Mouse (Mus musculus) heart, adult 9 months (tissue): ENCODE measurements around the gene Olfr196.
"Not testable (repeated sequence)": the region's sequence is repeated elsewhere in the genome, so short reads cannot be mapped to it uniquely, and the experiment has no call there.

Experiments
- DNase-seq, 2 experiments: peaks; one replicate each; pipeline ENCODE4 v3.0.0; 2022; ENCODE audit warnings: low spot score in 2 of 2

Olfr196 gene

DNA sequence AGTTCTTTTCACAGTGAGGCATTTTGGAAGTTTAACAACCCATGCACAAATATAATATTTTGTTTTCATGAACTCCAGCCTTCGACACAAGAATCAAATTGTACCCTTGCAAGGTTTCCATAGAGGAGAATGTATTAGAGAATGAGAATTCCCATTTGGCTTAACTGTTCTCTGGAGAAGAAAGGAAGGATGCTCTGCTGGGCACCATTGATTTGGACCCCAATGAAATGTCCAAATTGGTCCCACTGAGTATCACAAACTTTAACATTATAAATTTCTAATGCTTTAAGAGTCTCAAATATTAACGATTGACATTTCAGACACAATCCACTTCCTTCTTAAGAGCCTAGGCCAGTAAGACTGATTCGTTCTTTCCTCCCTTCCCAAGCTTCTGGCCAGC, at the start of gene Olfr196:
Gene Olfr196, minus strand, starts transcription at position 101 of the 400 bp plus-strand sequence.
- no peak for DNase-seq

DNA sequence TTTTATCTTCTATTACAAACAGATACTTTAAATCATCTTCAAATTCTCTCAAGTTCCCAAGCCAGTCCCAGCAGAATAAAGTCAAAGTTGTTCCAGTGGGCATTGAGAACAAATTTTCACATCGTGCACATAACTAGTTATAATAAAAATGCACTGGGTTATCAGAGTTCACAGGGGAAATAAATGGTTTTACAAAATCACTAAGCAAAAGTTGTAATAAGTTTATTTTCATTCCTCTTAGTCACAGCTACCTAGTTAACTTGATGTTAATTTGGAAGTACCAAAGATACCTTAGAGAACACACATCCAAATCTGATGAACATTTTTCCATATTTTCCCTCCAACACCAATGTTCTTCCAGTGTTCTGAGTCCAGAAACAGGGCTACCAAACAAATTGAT, 49.4 kb upstream of the Olfr196 start, which contains the start of gene Olfr199:
Gene Olfr199, minus strand, starts transcription at position 101 of the 400 bp plus-strand sequence.
- DNase-seq: not testable (repeated sequence)

DNA sequence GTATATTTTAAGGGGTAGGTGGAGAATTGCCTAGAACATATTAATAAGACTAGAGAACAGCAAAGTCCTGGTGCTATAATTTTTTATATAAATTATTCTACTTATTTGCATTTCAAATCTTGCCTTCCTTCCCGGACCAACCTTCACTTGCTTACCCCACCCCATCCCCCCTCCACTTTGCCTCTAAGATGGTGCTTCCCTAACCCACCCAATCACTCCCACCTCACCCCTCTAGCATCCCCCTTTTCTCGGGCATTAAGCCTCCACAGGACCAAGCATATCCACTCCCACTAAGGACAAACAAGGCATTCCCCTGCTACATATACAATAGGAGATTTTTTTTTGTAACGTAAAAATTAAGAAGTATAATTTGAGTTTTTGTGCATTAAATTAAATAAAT, 47.6 kb upstream of the Olfr196 start:
- not testable (repeated sequence) for DNase-seq

GRCm38 (mm10) chr16:59203433-59203832, 33.2 kb upstream of the Olfr196 start, which contains the start of gene Olfr198:
Olfr198 (minus strand) TSS chr16:59203533.
- DNase-seq: not testable (repeated sequence)

DNA sequence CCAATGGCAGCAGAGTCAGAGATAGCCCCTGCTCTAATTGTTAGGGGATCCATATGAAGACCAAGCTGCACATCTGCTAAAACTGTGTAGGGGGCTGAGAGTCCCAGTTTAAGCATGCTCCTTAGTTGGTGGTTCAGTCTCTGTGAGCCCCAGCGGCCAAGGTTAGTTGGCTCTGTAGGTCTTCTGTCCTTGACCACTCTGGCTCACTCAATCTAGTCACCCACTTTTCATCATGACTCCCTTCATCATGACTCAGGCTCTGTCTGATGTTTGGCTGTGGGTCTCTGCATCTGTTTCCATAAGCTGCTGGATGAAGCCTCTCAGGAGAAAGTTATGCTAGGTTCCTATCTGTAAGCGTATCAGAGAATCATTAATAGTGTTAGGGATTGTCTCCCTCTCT, 18.3 kb downstream of the Olfr196 start:
- no peak for DNase-seq

GRCm38 (mm10) chr16:59146746-59147145, 23.5 kb downstream of the Olfr196 start, which contains the start of gene Olfr195:
Olfr195 (plus strand) TSS chr16:59147046.
- DNase-seq: no peak

DNA sequence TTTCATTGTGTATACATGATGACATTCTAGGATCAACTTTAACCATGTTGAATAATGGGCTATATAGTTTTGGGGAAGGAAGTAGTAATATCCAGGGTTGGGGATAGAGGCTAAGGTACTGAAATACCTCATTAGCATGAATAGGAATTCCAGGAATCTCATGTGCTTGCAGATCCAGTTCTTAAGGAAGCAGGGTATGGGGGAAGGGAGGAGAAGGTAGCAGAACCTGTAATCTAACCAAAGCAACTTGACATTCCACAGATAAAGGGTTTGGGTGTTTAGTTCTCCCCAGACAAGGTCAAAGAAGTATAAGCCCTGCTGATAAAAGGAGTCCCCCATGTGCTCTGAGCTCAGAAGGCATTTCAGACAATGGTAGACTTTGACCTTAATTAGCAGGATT, 29.1 kb downstream of the Olfr196 start:
- no peak for DNase-seq

- DNase-seq: no peak
Measured at GRCm38 (mm10) chr16:59130740-59131139, 39.5 kb downstream of the Olfr196 start.

GRCm38 (mm10) chr16:59120969-59121368, 49.3 kb downstream of the Olfr196 start, which contains the start of gene Olfr194:
Olfr194 (minus strand) TSS chr16:59121069.
- no peak for DNase-seq
